Mouse (Mus musculus) spleen, adult 18-20 months (tissue): ENCODE results near the gene Phf7.
A peak's percentile ranks its signal among the peaks of the same experiment; 100 is the strongest.

Experiments used
- DNase-seq, 2 experiments: peaks; one replicate each; pipeline ENCODE4 v3.0.0; 2022; ENCODE audit warnings: mixed read lengths in 2 of 2

Gene Phf7

GRCm38 (mm10) chr14:31251084-31251604 is at the start of gene Phf7, which contains the start of gene Bap1:
TSS of gene Phf7 (minus strand) at chr14:31251317.
TSS of gene Bap1 (plus strand) at chr14:31251450.
- DNase-seq, result peak; percentile 91 to 97

DNA sequence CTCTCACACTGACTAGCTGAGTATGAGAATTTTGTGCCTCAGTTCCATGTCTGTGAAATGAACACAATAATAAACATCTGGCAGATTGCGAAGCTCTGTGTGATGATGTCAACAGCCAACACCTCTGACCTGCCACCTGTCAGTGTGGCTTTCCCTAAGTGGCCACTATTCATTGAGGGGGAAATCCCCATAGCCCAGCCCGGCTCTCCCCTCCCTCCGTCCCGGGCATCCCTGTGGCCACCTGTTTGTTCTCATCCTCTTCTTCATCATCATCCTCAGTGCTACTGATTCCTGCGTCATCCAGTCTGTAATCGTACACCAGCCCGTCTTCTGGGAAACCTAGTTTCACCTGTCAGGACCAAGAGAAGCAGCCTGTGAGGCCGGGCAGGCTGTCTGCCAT is 34.6 kb upstream of the Phf7 start:
- DNase-seq, result no peak

DNA sequence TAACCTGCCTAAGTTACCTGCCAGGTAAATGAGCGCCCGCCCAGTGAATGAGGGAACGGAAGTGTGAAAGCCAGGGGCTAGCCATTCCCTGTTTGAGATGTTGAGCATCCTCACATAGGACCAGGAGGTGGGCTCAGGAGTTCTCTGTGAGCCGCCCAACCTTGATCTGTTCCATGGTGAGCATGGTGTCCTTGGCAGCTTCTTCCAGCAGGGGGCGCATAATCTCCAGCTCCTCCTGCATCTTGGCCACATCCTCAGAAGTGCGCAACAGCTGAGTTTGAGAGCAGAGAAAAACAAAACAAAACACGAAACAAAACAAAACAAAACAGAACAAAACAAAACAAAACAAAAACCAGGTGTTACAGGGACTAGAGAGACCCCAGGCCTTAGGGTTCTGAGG is 21.0 kb upstream of the Phf7 start:
- peak; percentile 52 to 81 for DNase-seq

GRCm38 (mm10) chr14:31271121-31271520 is 20.0 kb upstream of the Phf7 start:
- no peak for DNase-seq

GRCm38 (mm10) chr14:31269456-31270100 is 18.5 kb upstream of the Phf7 start:
- DNase-seq, result no peak

DNA sequence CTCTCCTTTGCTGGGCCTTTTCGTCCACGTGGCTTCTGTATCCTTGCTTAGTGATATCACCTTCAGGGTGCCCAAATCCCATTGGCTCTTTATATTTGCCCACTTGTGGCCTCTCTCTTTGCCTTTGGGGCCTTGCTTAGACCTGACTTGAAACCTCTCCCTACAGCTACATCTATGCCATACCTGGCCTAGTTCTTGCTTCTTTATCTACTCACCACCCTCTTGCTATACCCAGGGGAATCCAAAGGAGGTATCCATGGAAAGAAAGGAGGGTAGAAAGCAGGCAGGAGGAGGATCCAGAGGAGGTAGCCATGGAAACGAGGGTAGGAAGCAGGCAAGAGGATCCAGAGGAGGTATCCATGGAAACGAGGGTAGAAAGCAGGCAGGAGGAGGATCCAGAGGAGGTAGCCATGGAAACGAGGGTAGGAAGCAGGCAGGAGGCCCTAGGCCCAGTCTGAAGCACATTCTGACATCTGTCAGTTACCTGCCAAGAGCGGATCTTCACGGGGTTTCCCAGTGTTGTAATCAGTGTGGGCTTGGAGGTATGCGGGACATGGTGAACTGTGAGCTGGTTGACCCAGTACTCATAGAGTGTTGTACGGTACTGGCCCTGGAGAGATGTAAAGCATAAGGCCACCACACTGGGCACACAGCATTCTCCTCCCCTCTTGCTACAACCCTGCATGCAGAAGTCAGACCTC is 17.3 kb upstream of the Phf7 start:
- no peak for DNase-seq

DNA sequence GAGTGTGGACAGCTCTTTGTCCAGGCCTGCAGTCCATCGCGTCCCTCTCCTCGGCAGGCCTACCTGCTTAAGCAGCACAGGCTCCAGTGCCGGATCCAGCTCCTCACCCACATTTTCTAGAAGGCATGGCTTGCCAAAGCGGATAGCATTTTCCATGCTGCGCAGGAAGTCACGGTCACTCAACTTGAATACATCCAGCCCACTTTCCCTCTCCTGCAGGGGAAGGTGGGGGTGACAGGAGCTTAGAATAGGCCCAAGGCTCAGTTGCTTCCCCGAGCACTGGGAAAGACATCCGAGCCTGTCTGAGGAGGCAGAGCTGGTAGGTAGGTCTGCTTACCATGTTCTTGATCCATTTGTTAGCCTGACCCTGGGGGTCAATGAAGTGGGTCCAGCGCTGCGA is 16.5 kb upstream of the Phf7 start:
- no peak for DNase-seq

- DNase-seq, result no peak
Observed at GRCm38 (mm10) chr14:31260932-31261331, 9.8 kb upstream of the Phf7 start.

GRCm38 (mm10) chr14:31260374-31260773 is 9.3 kb upstream of the Phf7 start:
- DNase-seq, result no peak

- no peak for DNase-seq
Observed at GRCm38 (mm10) chr14:31258476-31259050, 7.4 kb upstream of the Phf7 start.

GRCm38 (mm10) chr14:31252091-31252490 is 974 bp upstream of the Phf7 start:
- no peak for DNase-seq

- no peak for DNase-seq
Observed at GRCm38 (mm10) chr14:31251626-31252025, 509 bp upstream of the Phf7 start.

DNA sequence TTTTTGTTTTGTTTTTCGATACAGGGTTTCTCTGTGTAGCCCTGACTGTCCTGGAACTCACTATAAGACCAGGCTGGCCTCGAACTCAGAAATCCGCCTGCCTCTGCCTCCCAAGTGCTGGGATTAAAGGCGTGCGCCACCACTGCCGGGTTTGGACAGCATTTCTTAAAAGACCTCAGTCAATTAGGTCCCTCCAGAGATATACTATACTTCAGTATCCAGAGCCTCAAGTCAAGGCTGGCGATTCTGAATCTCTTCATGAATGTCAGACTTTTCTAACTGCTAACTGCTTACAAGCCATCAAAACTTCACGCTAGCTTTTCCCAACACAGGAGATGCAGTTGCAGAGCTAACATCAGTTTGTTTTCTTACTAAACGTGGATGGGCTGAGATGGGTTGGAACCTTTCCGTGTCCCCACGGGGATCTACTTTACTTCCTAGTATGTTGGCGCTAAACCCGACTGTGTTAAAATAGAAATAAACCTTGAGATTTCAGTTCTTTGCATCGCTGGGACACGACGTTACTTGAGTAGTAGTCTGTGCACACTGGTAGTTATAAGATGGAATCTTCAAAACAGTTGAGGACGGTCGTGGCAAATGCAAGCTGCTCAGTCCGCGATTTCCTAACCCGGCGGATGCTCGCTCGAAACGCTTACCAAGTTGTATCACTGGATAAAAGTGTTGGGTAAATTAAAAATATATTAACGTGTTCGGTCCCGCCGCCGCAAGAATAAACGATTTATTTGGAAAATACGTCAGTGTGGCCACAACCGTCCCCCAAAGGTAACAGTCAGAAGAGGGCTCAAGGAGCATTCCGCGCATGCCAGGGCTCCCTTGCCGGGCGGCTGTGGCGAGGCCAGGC is 664 bp downstream of the Phf7 start:
- DNase-seq, result no peak

- no peak for DNase-seq
Observed at GRCm38 (mm10) chr14:31248396-31248795, 2.7 kb downstream of the Phf7 start.

DNA sequence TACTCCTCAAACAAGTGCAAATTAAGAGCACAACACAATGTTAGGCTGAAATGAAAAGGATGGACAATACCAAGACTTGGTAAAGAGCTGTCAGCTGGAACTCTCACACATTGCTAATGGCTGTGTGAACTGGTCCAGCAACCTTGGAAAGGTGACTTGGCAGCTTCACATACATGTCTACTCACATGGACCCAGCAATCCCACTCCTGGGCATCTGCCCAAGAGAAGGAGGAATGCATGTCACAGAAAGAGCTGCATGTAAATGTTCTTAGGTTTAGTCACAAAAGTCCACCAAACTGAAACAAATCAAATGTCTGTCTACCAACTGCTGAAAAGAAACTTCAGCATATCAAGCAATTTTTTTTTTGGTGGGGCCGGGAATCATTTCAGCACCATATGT is 5.2 kb downstream of the Phf7 start:
- no peak for DNase-seq

GRCm38 (mm10) chr14:31244777-31245176 is 6.3 kb downstream of the Phf7 start:
- no peak for DNase-seq

DNA sequence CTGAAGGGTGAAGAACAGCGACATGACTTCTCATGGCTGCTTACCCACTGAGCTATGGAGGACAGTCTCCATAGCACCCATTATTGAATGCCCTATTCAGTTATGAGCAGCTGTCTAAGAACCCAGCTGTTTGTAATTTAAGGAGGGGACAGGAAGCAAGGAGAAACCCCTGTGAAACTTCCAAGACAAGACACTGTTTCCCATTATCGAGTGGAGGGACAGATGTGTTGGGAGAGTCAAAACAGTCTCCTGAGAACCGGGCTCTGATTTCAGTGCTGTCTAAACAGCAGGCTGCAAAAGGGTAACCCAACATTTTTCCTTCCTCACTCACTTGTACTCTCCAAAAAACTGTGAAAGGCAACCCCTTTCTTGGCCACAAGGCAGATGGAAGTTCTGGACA is 10.6 kb downstream of the Phf7 start:
- DNase-seq, result no peak

GRCm38 (mm10) chr14:31237101-31237882 is 13.8 kb downstream of the Phf7 start:
- DNase-seq, result no peak

- DNase-seq, result peak; percentile 34 to 77
Observed at GRCm38 (mm10) chr14:31233996-31234591, 17.0 kb downstream of the Phf7 start.

DNA sequence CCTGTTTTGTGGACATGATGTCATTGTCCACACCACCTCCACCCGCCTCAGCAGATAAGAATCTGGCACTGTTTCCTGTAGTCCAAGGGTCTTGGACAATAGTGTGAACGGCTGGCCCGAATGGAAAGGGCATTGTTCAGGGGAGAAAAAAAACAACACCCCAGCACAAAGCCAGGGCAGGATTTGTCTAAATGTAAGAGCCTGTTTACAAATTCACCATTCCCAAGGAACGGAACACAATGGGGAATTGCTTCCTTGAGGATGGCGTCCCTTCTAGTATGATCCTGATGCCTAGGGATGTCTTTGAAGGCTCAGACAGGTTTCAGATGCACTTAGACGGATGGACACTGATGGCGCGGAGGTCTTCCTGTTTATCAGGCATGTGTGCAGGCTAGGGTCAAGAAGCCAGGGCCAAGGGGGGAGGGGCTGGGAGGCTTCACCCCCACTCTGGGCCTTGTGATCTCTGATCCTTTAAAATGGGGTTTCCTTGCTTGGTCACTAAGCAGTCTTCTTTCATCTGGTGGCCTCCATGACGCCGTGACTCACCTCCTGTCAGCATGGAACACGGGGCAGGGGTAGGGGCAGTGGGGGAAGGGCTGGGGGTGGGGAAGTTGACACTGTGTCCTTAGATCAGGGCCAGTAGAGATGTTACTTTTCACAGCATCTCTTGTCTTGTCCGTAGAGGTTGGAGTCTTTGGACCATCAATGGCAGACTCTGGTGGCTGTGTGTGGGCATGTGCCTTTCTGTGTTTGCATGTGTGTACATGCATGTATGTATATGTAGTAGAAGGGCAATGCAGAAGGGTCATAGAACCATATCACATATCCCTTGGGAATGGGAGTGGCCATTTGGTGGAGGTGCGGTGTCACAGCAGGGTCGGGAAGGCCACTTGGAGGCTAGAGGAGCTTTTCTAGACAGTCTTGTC is 17.8 kb downstream of the Phf7 start:
- DNase-seq, result no peak
